Comparison of ENCODE assay signal across 28 mouse cellular contexts in the genomic region with DNA sequence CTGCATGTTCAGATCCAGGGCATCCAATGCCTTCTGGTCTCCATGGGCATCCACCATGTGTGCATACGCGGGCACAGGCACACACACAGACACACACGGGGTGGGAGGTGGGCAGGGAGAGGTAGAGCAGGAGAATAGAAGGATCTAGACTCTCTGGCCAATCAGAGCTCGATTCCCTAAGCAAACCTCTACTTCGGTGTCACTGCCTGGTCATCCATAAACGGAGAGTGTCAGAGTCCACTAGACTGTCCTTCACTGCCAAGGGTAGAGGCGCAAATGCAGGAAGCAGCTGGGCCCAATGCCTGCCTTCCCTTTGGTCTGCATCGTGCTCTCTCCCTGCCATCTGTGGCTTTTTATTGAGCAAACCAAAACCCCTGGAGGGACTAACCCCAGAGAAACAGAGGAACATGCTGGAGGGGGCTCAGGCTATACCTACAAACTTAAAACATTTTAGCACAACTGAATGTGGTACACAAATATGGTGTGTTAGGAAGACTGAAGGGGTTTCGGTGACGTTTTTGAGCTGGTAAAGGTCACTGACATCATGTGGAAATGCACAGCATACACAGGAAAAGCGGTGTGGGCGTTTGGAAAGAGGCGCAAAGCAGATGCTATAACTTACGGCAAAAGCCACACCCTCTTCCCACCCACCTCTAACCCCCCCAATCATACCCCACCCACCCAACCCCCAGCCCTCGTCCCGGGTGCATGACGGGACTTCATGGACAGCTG. TPM values are rescaled to one million over a fixed set of nuclear protein-coding genes. Genes with fewer than 3 reads are reported as not detected.
DNase-seq lines count a peak whose midpoint lies in the region; ATAC-seq and TF ChIP-seq lines count a peak whose summit lies in the region.
"Had no signal": no experiment of that assay in that cellular context is flagged by ENCODE, and none has a peak within 500 bp of the region (broad histone marks: within the 10 kb centered on the region; RNA-seq: fewer than 3 reads in every experiment).

No protein-coding gene starts in this region.

- H3K4me2 ChIP-seq in embryonic facial prominence, embryonic 13.5 days: no peak overlapping the region
- H3K4me2 ChIP-seq in liver, postnatal 0 days (ENCODE audit: low read depth, low read length): no peak overlapping the region
- H3K4me2 ChIP-seq in liver, embryonic 12.5 days: no peak overlapping the region
- H3K4me2 ChIP-seq in kidney, postnatal 0 days (ENCODE audit: low read length): no peak overlapping the region
- no peak overlapping the region for H3K4me2 ChIP-seq in heart, embryonic 11.5 days
- H3K4me2 ChIP-seq: embryonic facial prominence, embryonic 15.5 days; heart, embryonic 13.5 days; hindbrain, embryonic 13.5 days; liver, embryonic 13.5 days; lung, embryonic 15.5 days had no signal

- no peak overlapping the region for H3K4me3 ChIP-seq in embryonic facial prominence, embryonic 13.5 days
- H3K4me3 ChIP-seq in embryonic facial prominence, embryonic 10.5 days: no peak overlapping the region
- H3K4me3 ChIP-seq in liver, postnatal 0 days (ENCODE audit: low read depth, low read length): no peak overlapping the region
- H3K4me3 ChIP-seq in liver, embryonic 12.5 days: no peak overlapping the region
- no peak overlapping the region for H3K4me3 ChIP-seq in kidney, postnatal 0 days (replicated peaks; ENCODE audit: low read depth, low read length)
- H3K4me3 ChIP-seq in heart, embryonic 11.5 days (ENCODE audit: low read depth, low read length): no peak overlapping the region
- H3K4me3 ChIP-seq: embryonic facial prominence, embryonic 15.5 days; heart, embryonic 13.5 days; hindbrain, embryonic 13.5 days; limb, embryonic 10.5 days; liver, embryonic 13.5 days; lung, embryonic 15.5 days had no signal

- no peaks in the 10 kb centered on the region for H3K9me3 ChIP-seq in embryonic facial prominence, embryonic 13.5 days
- H3K9me3 ChIP-seq in embryonic facial prominence, embryonic 10.5 days: no peaks in the 10 kb centered on the region
- H3K9me3 ChIP-seq in liver, postnatal 0 days (ENCODE audit: low read length): no peaks in the 10 kb centered on the region
- H3K9me3 ChIP-seq in liver, embryonic 12.5 days (replicated peaks): no peaks in the 10 kb centered on the region
- H3K9me3 ChIP-seq in kidney, postnatal 0 days (replicated peaks; ENCODE audit: low read length): no peaks in the 10 kb centered on the region
- no peaks in the 10 kb centered on the region for H3K9me3 ChIP-seq in heart, embryonic 11.5 days (replicated peaks; ENCODE audit: control insufficient read depth, low read length)
- H3K9me3 ChIP-seq: embryonic facial prominence, embryonic 15.5 days; G1E; heart, embryonic 13.5 days; hindbrain, embryonic 13.5 days; limb, embryonic 10.5 days; liver, embryonic 13.5 days; lung, embryonic 15.5 days had no signal

- no peak overlapping the region for H3K27ac ChIP-seq in embryonic facial prominence, embryonic 13.5 days
- H3K27ac ChIP-seq in embryonic facial prominence, embryonic 10.5 days (replicated peaks): no peak overlapping the region
- H3K27ac ChIP-seq in liver, postnatal 0 days (ENCODE audit: low read depth): no peak overlapping the region
- H3K27ac ChIP-seq in liver, embryonic 12.5 days: no peak overlapping the region
- no peak overlapping the region for H3K27ac ChIP-seq in kidney, postnatal 0 days
- no peak overlapping the region for H3K27ac ChIP-seq in heart, embryonic 11.5 days (ENCODE audit: low read depth, low read length)
- H3K27ac ChIP-seq: embryonic facial prominence, embryonic 15.5 days; heart, embryonic 13.5 days; hindbrain, embryonic 13.5 days; limb, embryonic 10.5 days; liver, embryonic 13.5 days; lung, embryonic 15.5 days had no signal

- no peak overlapping the region for H3K9ac ChIP-seq in embryonic facial prominence, embryonic 13.5 days
- no peak overlapping the region for H3K9ac ChIP-seq in liver, postnatal 0 days (replicated peaks)
- H3K9ac ChIP-seq in liver, embryonic 12.5 days: no peak overlapping the region
- H3K9ac ChIP-seq in kidney, postnatal 0 days (ENCODE audit: low read depth, low read length): no peak overlapping the region
- no peak overlapping the region for H3K9ac ChIP-seq in heart, embryonic 11.5 days (ENCODE audit: low read depth, low read length)
- H3K9ac ChIP-seq: embryonic facial prominence, embryonic 15.5 days; heart, embryonic 13.5 days; hindbrain, embryonic 13.5 days; liver, embryonic 13.5 days; lung, embryonic 15.5 days had no signal

- TF ChIP-seq EP300 in liver, postnatal 0 days (IDR thresholded peaks at IDR 0.05; ENCODE audit: low read depth): no peak

- 86% methylated on average over 17 of the region's 17 CpGs for WGBS in embryonic facial prominence, embryonic 13.5 days
- WGBS in embryonic facial prominence, embryonic 10.5 days: 91% methylated on average over 17 of the region's 17 CpGs
- 70% methylated on average over 17 of the region's 17 CpGs for WGBS in liver, postnatal 0 days (ENCODE audit: insufficient replicate concordance)
- 73% methylated on average over 17 of the region's 17 CpGs for WGBS in liver, embryonic 12.5 days (ENCODE audit: insufficient replicate concordance)
- 73% methylated on average over 17 of the region's 17 CpGs for WGBS in kidney, postnatal 0 days
- WGBS in heart, embryonic 11.5 days (ENCODE audit: insufficient replicate concordance): 85% methylated on average over 17 of the region's 17 CpGs

- H3K36me3 ChIP-seq in embryonic facial prominence, embryonic 13.5 days: 0 out of 2 replicates have a peak, but pooled peaks cover 4% of the 10 kb centered on the region
- H3K36me3 ChIP-seq in embryonic facial prominence, embryonic 10.5 days (replicated peaks): 0 out of 2 replicates have a peak, but pooled peaks cover 6% of the 10 kb centered on the region
- H3K36me3 ChIP-seq in liver, postnatal 0 days (replicated peaks; ENCODE audit: insufficient read depth, low read length): no peaks in the 10 kb centered on the region; the same call in 1 of the 2 replicates
- H3K36me3 ChIP-seq in liver, embryonic 12.5 days: no peaks in the 10 kb centered on the region
- peaks cover 2% of the 10 kb centered on the region; the same call in 1 of the 2 replicates for H3K36me3 ChIP-seq in kidney, postnatal 0 days (ENCODE audit: insufficient read depth, low read length)
- H3K36me3 ChIP-seq in heart, embryonic 11.5 days (ENCODE audit: control insufficient read depth, insufficient read depth, low read length): no peaks in the 10 kb centered on the region
- H3K36me3 ChIP-seq: embryonic facial prominence, embryonic 15.5 days; G1E; heart, embryonic 13.5 days; liver, embryonic 13.5 days; lung, embryonic 15.5 days had no signal

- DNase-seq in embryonic facial prominence, embryonic 10.5 days (ENCODE audit: low spot score): no peak
- DNase-seq in liver, postnatal 0 days: no peak
- DNase-seq in kidney, postnatal 0 days (ENCODE audit: low spot score): no peak
- DNase-seq in yolk sac, embryonic 10.5 days (ENCODE audit: low spot score): no peak
- DNase-seq: adrenal gland, postnatal 10 days; cerebellum, adult 2 months; cerebellum, postnatal 25 days; gastrocnemius, postnatal 14 days; heart, adult 18-20 months; heart, postnatal 14 days; liver, embryonic 13.5 days; lung, postnatal 4 days; midbrain, embryonic 14.5 days; thymus, adult 18-20 months; thymus, postnatal 36 days had no signal

- H3K27me3 ChIP-seq in embryonic facial prominence, embryonic 13.5 days: no peaks in the 10 kb centered on the region
- H3K27me3 ChIP-seq in embryonic facial prominence, embryonic 10.5 days (replicated peaks; ENCODE audit: low read depth, poor library complexity, severe bottlenecking): no peaks in the 10 kb centered on the region
- no peaks in the 10 kb centered on the region for H3K27me3 ChIP-seq in liver, postnatal 0 days (ENCODE audit: insufficient read depth, low read length)
- H3K27me3 ChIP-seq in liver, embryonic 12.5 days (replicated peaks): no peaks in the 10 kb centered on the region
- H3K27me3 ChIP-seq in kidney, postnatal 0 days (ENCODE audit: insufficient read depth, low read length): no peaks in the 10 kb centered on the region
- no peaks in the 10 kb centered on the region for H3K27me3 ChIP-seq in heart, embryonic 11.5 days (ENCODE audit: control insufficient read depth, insufficient read depth, low read length)
- H3K27me3 ChIP-seq: CH12.LX; embryonic facial prominence, embryonic 15.5 days; heart, embryonic 13.5 days; hindbrain, embryonic 13.5 days; liver, embryonic 13.5 days; lung, embryonic 15.5 days; Patski had no signal

- 0 out of 2 replicates have a peak, but pooled peaks have one; percentile 20 for ATAC-seq in embryonic facial prominence, embryonic 13.5 days (ENCODE audit: insufficient number of reproducible peaks, insufficient read depth, low FRiP score, low TSS enrichment, low read depth)
- ATAC-seq in liver, postnatal 0 days: peak; percentile 56
- no peak for ATAC-seq in liver, embryonic 12.5 days
- ATAC-seq in kidney, postnatal 0 days (replicated peaks; ENCODE audit: low FRiP score, low read depth): peak; percentile 78
- no peak for ATAC-seq in frontal cortex, adult (ENCODE audit: low TSS enrichment)
- no peak for ATAC-seq in heart, embryonic 11.5 days (replicated peaks; ENCODE audit: insufficient number of reproducible peaks, low FRiP score, low TSS enrichment)
- ATAC-seq: forebrain, embryonic 16.5 days; Patski had no signal

- TF ChIP-seq CTCF in liver, postnatal 0 days (IDR thresholded peaks at IDR 0.05; ENCODE audit: low read depth): no peak
- no peak for TF ChIP-seq CTCF in kidney, postnatal 0 days (IDR thresholded peaks at IDR 0.05; ENCODE audit: low read depth)

- H3K4me1 ChIP-seq in embryonic facial prominence, embryonic 13.5 days: 0 out of 2 replicates have a peak, but pooled peaks cover 3% of the 10 kb centered on the region
- no peaks in the 10 kb centered on the region for H3K4me1 ChIP-seq in embryonic facial prominence, embryonic 10.5 days
- H3K4me1 ChIP-seq in liver, postnatal 0 days (ENCODE audit: insufficient read depth): no peaks in the 10 kb centered on the region
- no peaks in the 10 kb centered on the region for H3K4me1 ChIP-seq in liver, embryonic 12.5 days
- H3K4me1 ChIP-seq in kidney, postnatal 0 days (replicated peaks; ENCODE audit: insufficient read depth, low read length): no peaks in the 10 kb centered on the region
- H3K4me1 ChIP-seq in heart, embryonic 11.5 days (ENCODE audit: control insufficient read depth, insufficient read depth, low read length): peaks cover 3% of the 10 kb centered on the region; the same call in 1 of the 2 replicates
- H3K4me1 ChIP-seq: embryonic facial prominence, embryonic 15.5 days; hindbrain, embryonic 13.5 days; limb, embryonic 10.5 days; lung, embryonic 15.5 days had no signal

RNA-seq across cellular contexts. Expression of gene Kdm1b, which starts 12.8 kb away (rescaled TPM):
- polyA plus RNA-seq in embryonic facial prominence, embryonic 13.5 days (2015; fragmentation: Nextera tagmentation; extraction: Ambion mirVana): 13.0 and 13.4 TPM in 2 replicates
- polyA plus RNA-seq in embryonic facial prominence, embryonic 10.5 days (2016; fragmentation: Nextera tagmentation; extraction: Ambion mirVana): 14.2 and 14.5 TPM in 2 replicates
- polyA plus RNA-seq in liver, postnatal 0 days (2015; fragmentation: Nextera tagmentation; extraction: Ambion mirVana): 4.0 and 4.6 TPM in 2 replicates
- 4.1 and 4.8 TPM in 2 replicates for polyA plus RNA-seq in liver, embryonic 12.5 days (2016; fragmentation: Nextera tagmentation; extraction: Ambion mirVana)
- 11.6 and 12.9 TPM in 2 replicates for polyA plus RNA-seq in kidney, postnatal 0 days (2015; fragmentation: Nextera tagmentation; extraction: Ambion mirVana)
- 6.5 and 7.5 TPM in 2 replicates for polyA plus RNA-seq in heart, embryonic 11.5 days (2014; fragmentation: Nextera tagmentation; extraction: Ambion mirVana)

RNA-seq across cellular contexts. Expression of gene Tpmt, which starts 14.0 kb away (rescaled TPM):
- 20.2 and 23.7 TPM in 2 replicates for polyA plus RNA-seq in embryonic facial prominence, embryonic 13.5 days (2015; fragmentation: Nextera tagmentation; extraction: Ambion mirVana)
- polyA plus RNA-seq in embryonic facial prominence, embryonic 10.5 days (2016; fragmentation: Nextera tagmentation; extraction: Ambion mirVana): 30.0 and 32.3 TPM in 2 replicates
- 26.7 and 28.4 TPM in 2 replicates for polyA plus RNA-seq in liver, postnatal 0 days (2015; fragmentation: Nextera tagmentation; extraction: Ambion mirVana)
- polyA plus RNA-seq in liver, embryonic 12.5 days (2016; fragmentation: Nextera tagmentation; extraction: Ambion mirVana): 10.0 and 10.1 TPM in 2 replicates
- polyA plus RNA-seq in kidney, postnatal 0 days (2015; fragmentation: Nextera tagmentation; extraction: Ambion mirVana): 55.3 and 55.8 TPM in 2 replicates
- 16.7 and 17.4 TPM in 2 replicates for polyA plus RNA-seq in heart, embryonic 11.5 days (2014; fragmentation: Nextera tagmentation; extraction: Ambion mirVana)

RNA-seq across cellular contexts. Expression of gene Nhlrc1, which starts 15.9 kb away (rescaled TPM):
- polyA plus RNA-seq in embryonic facial prominence, embryonic 13.5 days (2015; fragmentation: Nextera tagmentation; extraction: Ambion mirVana): 4.4 and 5.7 TPM in 2 replicates
- polyA plus RNA-seq in embryonic facial prominence, embryonic 10.5 days (2016; fragmentation: Nextera tagmentation; extraction: Ambion mirVana): 2.0 and 3.0 TPM in 2 replicates
- polyA plus RNA-seq in liver, postnatal 0 days (2015; fragmentation: Nextera tagmentation; extraction: Ambion mirVana): 0.95 TPM in 2 replicates
- 0.90 and 1.0 TPM in 2 replicates for polyA plus RNA-seq in liver, embryonic 12.5 days (2016; fragmentation: Nextera tagmentation; extraction: Ambion mirVana)
- 2.3 and 2.7 TPM in 2 replicates for polyA plus RNA-seq in kidney, postnatal 0 days (2015; fragmentation: Nextera tagmentation; extraction: Ambion mirVana)
- 2.7 and 2.8 TPM in 2 replicates for polyA plus RNA-seq in heart, embryonic 11.5 days (2014; fragmentation: Nextera tagmentation; extraction: Ambion mirVana)
- polyA plus RNA-seq: G1E had no signal

Comparison
In these comparisons a context has a peak if more than half of its experiments do, and no peak if none do; other contexts are left out.
1. ATAC-seq: peak in embryonic facial prominence, embryonic 13.5 days (single experiment), liver, postnatal 0 days (single experiment) and kidney, postnatal 0 days (single experiment); none in liver, embryonic 12.5 days (single experiment), frontal cortex, adult (single experiment) and heart, embryonic 11.5 days (single experiment).